Mouse (Mus musculus) olfactory bulb, adult 2 months (tissue): ENCODE data around the gene Cry2.

ENCODE experiments used
- CTCF ChIP-seq: fragments of 200-500 bp; IDR thresholded peaks from 2 replicates; pipeline ENCODE4 v1.5.1; 2012; ENCODE audit warnings: low read depth, mild to moderate bottlenecking, low read length, moderate library complexity; ENCODE audit not compliant: insufficient read depth
- POLR2A ChIP-seq: fragments of 200-500 bp; IDR thresholded peaks from 2 replicates; pipeline ENCODE4 v1.6.1; 2012; ENCODE audit warnings: mild to moderate bottlenecking, low read depth, low read length, moderate library complexity; ENCODE audit not compliant: insufficient read depth

- TF ChIP-seq CTCF = no peak
- TF ChIP-seq POLR2A = no peak
These were observed 517 bp upstream of the Cry2 start for GRCm38 (mm10) chr2:92434375-92434745.
